Mouse (Mus musculus) cortical plate, adult 2 months (tissue): ENCODE measurements around the gene Hypk.

Source experiments
- CTCF ChIP-seq: fragments of 200-500 bp; IDR thresholded peaks from 2 replicates; pipeline ENCODE4 v1.5.1; 2011; ENCODE audit warnings: mild to moderate bottlenecking, control low read depth, low read length; ENCODE audit not compliant: insufficient read depth; ENCODE audit errors: extremely low read depth
- POLR2A ChIP-seq: fragments of 200-500 bp; IDR thresholded peaks from 2 replicates; pipeline ENCODE4 v1.6.1; 2011; ENCODE audit warnings: mild to moderate bottlenecking, low read length, control low read depth; ENCODE audit not compliant: insufficient read depth; ENCODE audit errors: extremely low read depth

DNA sequence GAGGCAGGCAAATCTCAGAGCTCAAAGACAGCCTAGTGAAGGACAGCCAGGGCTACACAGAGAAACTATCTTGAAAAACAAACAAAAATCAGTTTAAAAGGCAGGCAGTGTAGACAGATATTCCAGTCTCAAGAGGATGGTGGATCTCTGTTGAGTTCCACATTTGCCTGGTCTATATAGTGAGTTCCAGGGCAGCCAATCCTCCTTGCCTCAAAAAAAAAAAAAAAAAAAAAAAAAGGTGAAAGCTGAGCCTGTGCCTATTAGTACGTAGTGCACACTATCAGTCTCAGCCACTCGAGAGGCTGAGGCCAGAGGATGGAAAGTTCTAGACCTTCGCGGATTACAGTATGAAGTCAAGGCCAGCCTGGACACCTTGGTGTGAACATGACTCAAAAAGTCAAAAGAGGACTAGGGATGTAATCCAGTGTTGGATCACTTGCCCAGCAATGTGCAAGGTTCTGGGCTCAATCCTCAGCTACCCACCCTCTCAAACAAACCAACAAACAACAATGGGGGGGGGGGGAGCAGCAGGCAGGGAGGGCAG, 40.2 kb upstream of the Hypk start:
- no peak for TF ChIP-seq CTCF
- no peak for TF ChIP-seq POLR2A
